Mouse (Mus musculus): ENCODE data around the gene Oaf.

Oaf gene

DNA sequence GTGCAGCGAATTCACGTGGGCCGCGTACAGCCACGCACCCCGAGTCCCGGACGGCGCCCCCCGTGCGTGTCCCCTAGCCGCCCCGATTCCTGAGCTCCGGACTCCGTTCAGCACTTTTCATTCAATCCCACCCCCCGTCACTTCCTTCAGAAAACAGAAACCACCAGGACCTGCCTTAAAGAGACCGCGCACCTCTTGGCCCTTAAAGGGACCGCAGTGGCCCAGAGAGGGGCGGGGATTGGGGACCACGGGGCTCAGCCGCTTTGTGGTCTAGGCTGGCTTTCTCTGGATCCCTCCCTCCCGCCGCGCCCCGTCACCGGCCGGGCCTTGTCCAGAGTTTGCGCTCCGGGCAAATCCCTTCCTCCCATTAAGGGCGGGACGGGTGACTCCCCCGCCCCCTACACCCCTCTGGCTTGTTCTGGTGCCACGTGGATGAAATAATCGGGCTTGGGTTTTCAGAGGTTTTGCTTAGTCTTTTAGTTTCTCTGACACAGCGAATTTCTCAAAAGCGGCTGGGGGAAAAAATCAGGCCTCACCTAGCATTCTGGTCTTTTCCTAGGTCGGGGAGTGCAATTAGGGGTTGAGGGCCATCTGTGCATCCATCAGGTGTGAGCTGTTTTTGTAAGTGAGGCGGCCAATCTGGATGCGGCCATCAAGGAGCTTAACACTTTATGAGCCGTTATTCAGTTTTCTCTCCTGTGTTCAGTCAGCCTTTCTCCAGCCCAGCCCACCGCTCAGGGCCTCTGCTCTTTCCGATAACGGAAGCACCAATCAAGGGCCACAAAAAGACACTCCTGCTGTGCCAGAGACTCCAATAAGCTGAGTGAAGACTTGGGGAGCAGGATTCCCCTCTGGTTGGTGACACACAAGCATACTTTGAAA lies at the start of gene Oaf:
TSS of gene Oaf (minus strand) at position 200 of the 882 bp plus-strand sequence.
- in situ Hi-C loops (cut with MboI; ENCODE audit: low sequenced_read_pairs) = no loop called here

DNA sequence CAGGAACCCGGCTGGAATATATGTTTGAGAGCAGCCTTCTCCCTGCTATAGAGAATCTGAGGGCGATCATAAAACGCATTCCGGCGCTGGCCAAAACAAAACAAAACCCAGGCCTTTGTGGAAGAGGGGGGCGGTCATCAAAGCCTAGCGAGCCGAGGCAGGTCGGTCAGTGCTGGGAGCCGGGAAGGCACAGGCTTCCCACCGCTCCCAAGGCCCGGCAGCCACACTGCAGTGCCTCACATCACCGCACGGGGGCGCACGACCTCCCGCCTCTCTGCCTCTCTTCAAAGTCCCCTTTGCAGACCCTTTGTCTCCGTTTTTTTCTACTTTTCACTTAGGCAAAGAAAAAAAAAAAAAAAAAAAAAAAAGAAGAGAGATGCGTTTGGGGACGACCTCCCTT lies 47.2 kb upstream of the Oaf start:
- in situ Hi-C loops (cut with MboI; ENCODE audit: low sequenced_read_pairs) = loop anchor here (10.0 kb wide), 2 partner anchors 62 to 142 kb away; no protein-coding TSS in a partner anchor

DNA sequence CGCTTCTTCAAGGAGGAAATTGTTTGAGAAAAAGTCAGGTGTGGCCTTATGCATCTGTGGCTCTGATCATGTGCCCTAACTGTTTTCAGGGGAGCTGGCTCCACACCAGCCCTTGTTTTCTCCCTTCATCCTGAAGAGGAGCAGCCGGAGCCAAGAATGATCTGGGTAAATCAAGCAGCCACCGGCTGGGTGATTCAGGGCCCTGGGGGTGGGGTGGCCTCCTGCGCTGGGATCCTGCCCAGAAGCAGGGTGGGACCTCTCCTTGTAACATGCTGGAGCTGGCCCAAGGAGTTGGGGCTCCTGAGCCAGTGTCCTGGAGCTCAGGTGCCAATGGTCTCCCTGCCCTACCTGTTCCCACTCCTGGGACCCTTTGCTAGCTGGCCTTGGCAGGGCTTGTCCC lies 45.6 kb upstream of the Oaf start:
- in situ Hi-C loops (cut with MboI; ENCODE audit: low sequenced_read_pairs) = loop anchor here (10.0 kb wide), 2 partner anchors 60 to 140 kb away; no protein-coding TSS in a partner anchor

DNA sequence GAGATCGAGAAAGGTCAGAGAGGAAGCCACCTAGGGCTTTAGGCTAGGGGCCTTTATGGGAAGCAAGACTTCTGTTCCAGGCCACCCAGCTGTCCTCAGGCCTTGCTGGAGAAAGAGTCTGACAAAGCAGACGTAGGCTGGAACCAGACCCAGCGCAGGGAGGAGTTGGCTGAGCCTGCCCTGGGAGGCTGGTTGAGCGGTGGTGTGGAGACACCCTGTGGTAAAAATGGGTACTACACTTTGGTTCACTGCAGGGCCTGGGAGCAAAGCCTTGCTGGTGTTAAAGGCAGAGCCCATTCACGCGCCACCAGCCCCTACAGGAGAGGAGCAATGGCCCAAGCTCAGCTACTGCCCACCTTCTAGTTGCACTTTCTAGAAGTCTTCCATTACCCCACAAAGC lies 44.6 kb upstream of the Oaf start:
- in situ Hi-C loops (cut with MboI; ENCODE audit: low sequenced_read_pairs) = loop anchor here (10.0 kb wide), 2 partner anchors 59 to 139 kb away; no protein-coding TSS in a partner anchor

DNA sequence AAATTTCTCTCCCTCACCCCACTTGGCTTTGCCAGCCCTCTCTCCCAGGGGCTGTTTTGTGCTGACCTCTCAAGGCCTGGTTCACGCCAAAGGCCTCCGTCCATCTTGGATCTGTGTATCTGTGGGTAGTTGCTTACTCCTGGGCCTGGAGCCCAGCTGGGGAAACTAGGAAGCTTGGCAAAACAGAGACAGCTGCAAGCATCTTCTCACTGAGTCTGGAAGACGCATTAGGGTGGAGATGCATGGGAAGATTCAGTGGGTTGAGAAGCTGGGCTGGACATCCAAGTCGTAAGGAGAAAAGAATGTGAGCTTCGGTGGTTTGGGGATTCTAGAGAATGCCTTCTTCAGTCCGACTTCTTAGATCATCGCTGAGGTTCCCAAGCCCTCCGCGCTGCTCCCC lies 34.0 kb upstream of the Oaf start:
- in situ Hi-C loops (cut with MboI; ENCODE audit: low sequenced_read_pairs) = no loop called here

DNA sequence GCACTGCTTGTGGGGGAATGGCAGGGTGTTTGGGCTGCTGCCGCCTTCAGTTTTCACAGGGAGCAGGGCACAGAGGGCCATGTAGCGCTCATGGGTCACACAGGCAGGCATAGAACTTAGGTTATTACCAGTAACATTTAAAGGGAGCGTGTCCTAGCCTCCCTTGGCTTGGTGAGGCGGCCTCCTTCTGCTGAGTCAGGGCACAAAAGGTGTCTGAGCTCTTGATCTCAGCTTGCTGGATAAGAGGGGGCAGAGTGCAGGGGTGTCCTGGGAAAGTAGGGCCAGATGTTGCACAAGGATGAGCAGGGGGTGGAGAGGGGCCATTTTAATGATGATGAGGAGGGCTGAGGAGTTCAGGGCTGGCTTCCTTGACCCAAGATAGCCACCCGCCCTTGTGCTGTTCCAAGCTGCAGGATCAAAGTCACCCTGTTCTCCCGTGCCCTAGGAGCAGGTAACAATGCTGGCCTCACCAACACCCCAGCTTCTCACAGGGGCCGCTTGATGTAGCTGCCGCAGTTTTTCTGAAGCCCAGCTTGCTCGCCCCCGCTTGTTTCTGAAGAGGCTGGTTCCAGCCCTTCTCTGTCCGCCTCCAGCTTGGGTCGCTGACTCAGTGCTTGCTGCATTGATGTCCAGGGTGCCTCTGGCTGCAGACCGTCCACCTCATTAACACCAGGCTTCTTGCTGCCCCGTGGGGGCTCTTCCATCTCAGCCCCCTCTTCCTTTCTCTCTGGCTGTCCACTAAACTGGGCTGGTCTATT lies 32.2 kb upstream of the Oaf start:
- in situ Hi-C loops (cut with MboI; ENCODE audit: low sequenced_read_pairs) = no loop called here

DNA sequence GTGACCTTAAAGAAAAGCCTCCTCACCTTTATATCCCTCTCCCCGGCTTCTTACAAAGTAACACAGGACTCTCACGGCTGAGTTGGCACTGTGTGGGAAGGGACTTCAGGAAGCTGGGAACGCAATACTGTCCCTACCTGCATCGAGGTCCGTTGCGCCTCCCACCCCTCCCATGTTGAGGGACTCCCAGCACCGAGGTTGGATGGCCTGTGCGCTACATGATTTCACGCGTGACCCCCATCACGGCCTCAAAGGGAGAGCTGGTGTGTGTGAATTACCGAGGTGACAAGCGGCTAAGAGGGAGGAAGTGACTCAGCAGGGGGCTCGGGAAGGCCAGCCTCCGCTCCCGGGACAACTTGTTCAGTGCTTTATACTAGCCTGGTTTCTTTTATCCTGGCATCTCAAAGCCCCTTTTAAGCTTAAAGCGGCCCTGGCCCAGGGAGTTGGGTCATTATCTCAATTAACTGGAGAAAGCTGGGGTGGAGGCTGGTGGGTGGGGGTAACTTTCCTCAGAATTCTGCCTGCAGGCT lies 31.1 kb upstream of the Oaf start:
- in situ Hi-C loops (cut with MboI; ENCODE audit: low sequenced_read_pairs) = no loop called here

DNA sequence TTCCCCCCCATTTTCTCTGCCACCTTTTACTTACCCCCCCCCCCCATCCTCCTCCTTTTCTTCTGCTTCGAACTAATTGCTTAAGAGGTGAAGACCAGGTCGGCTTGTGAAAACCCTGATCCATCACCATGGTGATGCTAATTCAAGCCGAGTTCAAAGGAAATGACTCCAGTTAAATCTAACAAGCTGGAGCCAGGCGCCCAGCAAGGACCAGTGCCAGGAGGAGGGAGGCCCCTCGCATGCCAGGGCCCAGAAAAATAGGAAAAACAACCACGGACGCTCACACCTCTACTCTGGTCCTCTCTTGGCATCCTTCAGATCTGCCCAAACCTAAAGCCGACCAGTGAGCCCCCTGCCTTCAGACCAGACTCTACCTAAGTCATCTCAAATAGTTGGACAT lies 29.5 kb upstream of the Oaf start:
- in situ Hi-C loops (cut with MboI; ENCODE audit: low sequenced_read_pairs) = no loop called here

DNA sequence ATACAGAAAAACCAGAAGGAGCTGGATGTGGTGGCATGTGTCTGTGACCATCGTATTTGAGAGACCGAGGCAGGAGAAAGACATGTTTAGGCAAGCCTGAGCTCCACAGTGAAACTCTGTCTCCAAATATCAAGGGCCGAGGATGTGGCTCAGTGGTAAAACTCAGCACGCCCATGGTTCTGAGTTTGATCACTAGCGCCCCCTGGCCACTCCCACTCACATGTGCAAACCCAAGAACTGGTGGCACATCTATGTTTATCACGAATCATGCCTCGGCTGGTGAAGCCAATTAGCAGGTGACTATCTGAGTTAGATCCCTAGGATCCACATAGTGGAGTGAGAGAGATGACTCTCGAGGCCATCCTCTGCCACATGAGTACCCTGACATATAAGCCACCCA lies 27.6 kb upstream of the Oaf start:
- in situ Hi-C loops (cut with MboI; ENCODE audit: low sequenced_read_pairs) = no loop called here

DNA sequence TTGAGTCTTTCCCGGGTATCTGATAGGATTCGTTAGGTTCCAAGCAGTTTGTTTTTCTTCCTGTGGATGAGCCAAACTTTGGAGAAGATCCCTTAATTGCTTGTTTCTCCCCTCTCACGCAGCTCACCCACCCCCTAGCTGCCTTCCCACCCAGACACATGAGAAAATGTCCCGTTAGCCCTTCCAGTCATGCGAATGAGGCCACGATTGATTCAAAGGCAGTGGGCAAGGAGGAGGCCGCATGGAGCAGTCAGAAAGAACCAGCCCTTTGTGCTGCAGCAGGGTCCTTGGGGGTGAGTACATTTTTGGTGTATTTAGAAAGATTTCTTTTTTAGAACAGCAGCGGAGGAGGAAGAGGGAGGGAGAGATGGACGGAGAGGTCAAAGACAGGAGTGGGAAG lies 25.5 kb upstream of the Oaf start:
- in situ Hi-C loops (cut with MboI; ENCODE audit: low sequenced_read_pairs) = no loop called here

DNA sequence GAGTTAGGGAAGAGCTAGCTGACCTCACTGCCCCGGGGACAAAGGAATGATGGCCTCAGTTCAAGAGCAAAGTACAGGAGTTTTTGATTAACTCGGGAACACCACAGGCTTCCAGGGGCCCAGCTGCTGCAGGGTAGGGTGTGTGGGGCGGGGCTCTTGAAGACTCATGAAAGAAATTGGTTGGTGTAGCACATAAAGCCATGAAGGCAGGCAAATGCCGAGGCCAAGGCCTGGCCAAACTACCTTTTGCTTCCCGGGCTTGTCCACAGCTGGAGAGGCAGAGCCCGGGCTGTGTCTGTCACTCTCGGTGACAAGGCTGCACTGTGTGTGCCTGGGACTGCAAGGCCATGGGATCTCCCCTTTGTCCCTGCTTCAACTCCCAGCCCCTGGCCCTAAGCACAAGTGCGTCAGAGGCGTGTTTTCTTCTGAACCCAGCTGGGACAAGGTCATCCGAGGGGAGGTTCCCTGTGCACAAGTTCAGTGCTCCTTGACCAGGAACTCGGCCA lies 24.3 kb upstream of the Oaf start:
- in situ Hi-C loops (cut with MboI; ENCODE audit: low sequenced_read_pairs) = no loop called here

DNA sequence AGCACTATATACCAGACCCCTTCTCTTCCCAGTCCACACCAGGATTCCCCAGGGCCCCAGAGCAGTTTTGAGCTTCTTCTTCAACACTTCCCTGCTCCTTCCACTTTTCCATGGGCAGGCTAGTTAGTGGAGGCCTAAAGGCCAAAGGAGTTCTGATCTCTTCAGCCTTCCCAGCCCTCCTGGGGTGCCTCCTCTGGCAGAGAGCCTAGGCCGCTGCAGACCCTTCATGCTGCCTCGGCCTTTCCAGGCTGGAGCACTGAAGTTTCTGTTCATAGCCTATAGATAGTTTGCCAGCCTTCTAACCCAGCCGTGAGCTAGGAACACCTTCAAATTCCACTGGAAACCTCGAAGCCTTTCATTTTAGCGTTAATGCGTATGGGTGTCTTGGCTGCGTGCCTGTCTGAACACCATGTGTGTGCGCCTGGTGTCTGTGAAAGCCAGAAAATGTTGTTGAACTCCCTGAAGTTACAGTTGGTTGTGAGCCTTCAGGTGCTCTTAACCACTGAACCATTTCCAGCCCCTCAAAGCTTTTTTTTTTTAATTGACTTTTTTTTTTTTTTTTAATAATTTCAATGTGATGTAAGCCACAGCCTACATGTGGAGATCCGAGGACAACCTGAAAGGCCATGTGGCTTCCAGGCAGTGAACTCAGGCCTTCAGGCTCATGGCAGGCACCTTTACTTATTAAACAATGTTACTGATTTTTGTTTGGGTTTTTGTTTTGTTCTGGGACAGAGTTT lies 23.3 kb upstream of the Oaf start:
- in situ Hi-C loops (cut with MboI; ENCODE audit: low sequenced_read_pairs) = no loop called here

DNA sequence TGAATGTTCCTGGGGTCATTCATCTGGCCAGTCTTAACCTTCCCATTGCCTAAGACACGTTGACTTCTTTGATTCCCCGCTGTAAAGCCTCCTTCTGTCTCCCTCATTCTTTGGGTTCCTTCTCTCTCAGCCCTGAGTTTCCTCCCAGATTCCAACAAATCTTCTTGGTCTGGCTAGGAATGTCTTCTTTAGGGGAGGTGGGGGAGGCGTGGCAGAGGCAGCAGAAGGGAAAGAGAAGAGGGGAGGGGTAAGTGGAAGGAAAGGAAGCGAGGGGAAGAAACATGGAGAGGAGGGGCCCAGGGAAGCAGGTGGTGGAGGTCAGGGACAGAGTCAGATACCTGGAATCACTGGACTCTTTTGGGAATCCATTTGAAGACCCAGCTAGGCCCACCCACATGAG lies 22.7 kb upstream of the Oaf start:
- in situ Hi-C loops (cut with MboI; ENCODE audit: low sequenced_read_pairs) = no loop called here

DNA sequence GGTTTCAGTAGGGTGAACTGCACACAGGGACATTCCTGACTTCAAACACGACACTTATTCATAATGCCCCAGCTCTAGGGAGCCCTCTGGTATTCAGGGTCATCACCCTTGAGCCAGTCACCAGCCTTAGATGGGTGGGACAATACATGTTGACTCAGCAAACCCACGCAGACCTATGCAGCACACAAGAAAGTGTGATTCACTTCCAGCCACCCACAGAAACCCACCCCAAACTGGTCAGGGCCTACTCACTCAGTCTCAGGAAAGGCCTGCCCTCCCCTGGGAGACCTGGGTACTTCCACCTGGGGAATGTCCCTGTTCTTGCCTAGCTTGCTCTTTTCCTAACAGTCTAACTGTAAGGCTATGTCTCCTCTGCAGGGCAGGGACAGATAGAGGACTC lies 22.2 kb upstream of the Oaf start:
- in situ Hi-C loops (cut with MboI; ENCODE audit: low sequenced_read_pairs) = no loop called here

DNA sequence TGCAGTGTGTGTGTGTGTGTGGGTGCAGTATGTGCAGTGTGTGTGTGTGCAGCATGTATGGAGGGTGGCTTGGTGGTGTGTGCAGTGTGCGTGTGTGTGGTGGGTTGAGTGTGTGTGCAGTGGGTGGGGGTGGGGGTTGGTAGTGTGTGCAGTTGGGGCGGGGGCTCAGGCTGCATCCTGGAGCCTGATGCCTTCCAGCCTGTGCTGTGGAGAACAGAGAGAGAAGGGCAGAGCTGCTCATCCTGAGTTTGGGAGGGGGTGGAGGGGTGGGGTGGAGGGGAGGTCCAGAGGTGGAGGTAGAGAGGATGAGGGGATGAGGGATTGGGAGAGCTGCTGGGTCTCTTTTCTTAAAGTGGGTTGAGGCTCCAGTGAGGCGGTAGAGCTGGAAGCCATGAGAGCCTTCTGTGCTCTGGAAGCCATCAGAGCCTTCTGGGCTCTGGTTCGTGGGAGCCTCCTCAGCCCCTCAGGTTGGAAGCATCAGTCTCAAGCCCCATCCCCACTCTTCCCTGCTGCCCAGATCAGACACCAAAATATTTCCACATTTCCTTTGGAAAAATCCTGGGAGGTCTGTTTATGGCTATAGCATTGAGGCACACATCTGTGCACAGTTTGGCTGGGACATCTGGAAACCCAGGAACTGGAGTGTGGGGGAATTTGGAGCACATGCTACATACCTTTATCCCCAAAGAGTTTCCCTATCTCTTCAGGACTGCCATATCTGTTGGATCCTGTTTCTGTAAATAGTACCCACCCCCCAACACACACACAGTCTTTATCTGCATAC lies 21.6 kb upstream of the Oaf start:
- in situ Hi-C loops (cut with MboI; ENCODE audit: low sequenced_read_pairs) = no loop called here

DNA sequence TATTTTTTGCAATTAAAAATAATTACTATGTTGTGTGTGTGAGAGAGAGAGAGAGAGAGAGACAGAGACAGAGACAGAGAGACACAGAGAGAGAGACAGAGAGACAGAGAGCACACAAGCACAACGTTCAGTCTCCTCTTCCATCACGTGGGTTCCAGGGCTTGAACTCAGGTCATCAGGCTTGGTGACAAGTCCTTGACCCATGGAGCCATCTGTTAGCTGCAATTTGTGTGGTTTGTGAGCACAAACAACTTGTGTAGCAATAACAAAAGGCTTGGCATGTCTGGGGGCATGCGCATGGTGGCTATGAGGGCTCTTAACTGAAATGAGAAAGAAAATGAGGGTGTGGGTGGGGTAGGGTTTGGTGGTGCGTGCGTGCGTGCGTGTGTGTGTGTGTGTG lies 20.9 kb upstream of the Oaf start:
- in situ Hi-C loops (cut with MboI; ENCODE audit: low sequenced_read_pairs) = no loop called here

DNA sequence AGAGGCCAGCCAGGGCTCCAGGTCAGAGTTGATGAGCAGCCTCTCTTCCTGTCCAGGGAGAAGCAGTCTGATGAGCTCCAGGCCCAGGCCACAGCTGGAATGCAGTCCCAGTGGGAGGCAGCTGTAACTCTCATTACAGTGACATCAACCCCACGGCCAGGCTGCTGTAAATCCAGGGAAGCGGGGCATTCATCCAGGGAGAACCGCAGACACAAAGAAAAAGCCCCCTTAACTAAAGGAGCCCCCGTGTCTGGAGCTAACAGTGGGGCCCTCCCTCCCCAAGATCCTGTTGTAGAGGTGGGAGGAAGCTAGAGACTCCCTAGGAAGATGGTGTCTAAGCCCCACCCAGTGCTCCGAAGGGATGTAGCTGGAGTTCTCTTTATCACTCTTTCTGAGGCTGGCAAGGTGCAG lies 13.6 kb upstream of the Oaf start:
- in situ Hi-C loops (cut with MboI; ENCODE audit: low sequenced_read_pairs) = no loop called here

DNA sequence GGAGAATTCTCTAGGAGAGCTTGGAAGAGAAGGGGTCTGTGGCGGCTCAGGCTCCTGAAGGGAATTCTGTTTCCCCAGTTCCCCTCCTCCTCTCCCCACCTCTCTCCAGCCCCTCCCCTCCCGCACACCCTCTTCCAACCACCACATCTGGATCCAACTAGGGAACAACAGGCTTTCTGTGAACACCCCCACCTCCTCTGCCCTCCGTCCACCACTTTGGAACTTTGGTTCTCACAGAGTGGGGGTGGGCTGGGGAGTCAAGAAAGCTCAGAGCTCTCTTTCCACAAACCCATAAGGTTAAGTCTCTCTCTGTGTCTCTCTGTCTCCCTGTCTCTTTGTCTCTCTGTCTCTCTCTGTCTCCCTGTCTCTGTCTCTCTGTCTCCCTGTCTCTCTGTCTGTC lies 13.1 kb upstream of the Oaf start:
- in situ Hi-C loops (cut with MboI; ENCODE audit: low sequenced_read_pairs) = no loop called here

DNA sequence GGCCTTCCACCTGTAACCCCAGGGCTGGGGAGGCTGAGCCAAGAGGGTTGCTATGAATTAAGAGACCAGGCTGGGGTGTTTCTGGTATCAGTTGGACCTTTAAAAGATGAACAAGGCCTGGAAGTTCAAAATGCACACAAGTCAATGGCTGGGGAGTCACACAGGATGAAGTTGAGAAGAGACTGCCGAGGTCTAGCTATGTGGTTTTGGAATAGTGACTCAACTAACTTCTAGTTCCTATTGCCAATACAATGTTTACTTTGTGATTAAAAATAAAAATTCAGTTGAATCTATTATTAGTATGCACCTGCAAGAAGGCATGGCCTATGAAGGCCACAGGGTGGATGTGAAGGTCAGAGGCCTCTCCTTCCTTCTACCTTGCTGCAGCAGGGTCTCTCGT lies 12.1 kb upstream of the Oaf start:
- in situ Hi-C loops (cut with MboI; ENCODE audit: low sequenced_read_pairs) = no loop called here

DNA sequence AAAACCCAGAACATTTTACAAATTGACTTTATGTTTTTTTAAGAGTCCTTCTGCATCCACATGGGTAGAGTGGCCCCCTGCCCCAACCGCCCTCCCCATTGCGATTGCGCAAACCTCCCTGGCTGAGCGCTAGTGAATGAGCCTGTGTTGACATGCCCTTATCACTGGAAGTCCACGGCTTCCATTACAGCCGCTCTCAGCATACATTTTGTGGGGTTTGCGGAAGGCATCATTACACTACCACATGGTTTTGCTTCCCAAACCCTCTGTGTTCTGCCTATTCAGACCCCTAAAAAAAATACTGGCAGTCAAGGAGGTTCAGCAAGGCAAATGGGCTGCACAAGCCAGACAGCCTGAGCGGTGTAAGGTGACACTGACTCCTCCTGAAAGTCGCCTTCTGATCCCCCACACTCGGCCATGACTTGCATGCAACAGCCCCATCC lies 7.0 kb upstream of the Oaf start:
- in situ Hi-C loops (cut with MboI; ENCODE audit: low sequenced_read_pairs) = no loop called here
